Mouse (Mus musculus): ENCODE measurements at regions not wholly inside any gene's neighbourhood (a gene's known extent, or its start where the extent isn't known, plus 50 kb on each side); places are given as distances from the start of the nearest gene placed in this dataset.

DNA sequence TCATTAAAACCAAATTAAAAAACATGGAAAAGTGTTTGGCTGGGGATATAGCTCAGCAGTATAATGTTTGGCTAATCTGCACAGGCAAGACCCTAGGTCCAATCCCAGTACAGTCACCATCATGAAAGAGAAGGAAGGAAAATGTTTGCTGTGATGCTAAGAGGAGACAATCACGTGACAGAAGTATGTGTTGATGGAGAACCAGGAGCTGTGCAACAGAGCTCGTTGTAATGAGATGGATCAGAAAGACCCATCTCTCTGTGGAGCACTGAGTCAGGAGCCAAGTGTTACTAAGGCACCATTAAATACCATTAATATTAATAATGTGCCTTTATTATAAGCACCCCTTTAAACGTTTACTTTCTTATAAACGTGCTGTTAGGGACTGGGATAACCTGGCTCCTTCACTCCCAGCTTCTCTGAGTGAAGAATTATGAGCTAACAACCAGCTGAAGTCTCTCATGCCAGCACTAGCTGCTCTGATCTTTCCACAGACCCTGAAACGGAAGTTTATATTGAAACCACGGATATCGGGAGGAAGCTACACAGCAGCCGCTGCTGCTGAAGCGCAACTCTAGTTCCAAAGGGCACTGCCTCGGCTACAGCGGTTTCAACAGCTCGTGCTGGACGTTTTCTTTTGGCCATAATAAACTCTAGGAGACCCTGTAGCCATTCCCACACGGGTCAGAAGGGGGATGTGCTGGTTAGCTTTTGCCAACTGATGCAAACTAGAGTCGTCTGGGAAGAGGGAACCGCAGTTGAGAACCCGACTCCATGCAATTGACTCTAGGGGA is 167.7 kb downstream of the Tex36 start:
- TF ChIP-seq CTCF (IDR thresholded peaks at IDR 0.05; ENCODE audit: low read depth) (no peak), EP300 (IDR thresholded peaks at IDR 0.05; ENCODE audit: low read depth) (no peak)

Data from heart, postnatal 0 days (tissue).